Mouse (Mus musculus) G1E (cell line): Measurements from ENCODE around the gene Elf3.
"Not testable (repeated sequence)": the region's sequence is repeated elsewhere in the genome, so short reads cannot be mapped to it uniquely, and the experiment has no call there.

ENCODE experiments used
- CTCF ChIP-seq: IDR thresholded peaks from 2 replicates; pipeline ENCODE4 v1.5.1; 2012; ENCODE audit warnings: low read depth, low read length, inconsistent platforms, mixed read lengths
- GATA1 ChIP-seq: IDR thresholded peaks from 2 replicates; pipeline ENCODE4 v1.6.1; 2012; ENCODE audit warnings: borderline replicate concordance, low read length, inconsistent platforms, mixed read lengths
- GATA2 ChIP-seq: IDR thresholded peaks from 2 replicates; pipeline ENCODE4 v1.6.1; 2012; ENCODE audit warnings: low read depth, low read length, inconsistent platforms, borderline replicate concordance
- TAL1 ChIP-seq: conservative IDR thresholded peaks from 2 replicates; pipeline ENCODE4 v1.6.1; 2012; ENCODE audit warnings: low read depth, low read length, inconsistent platforms, mixed read lengths

GRCm38 (mm10) chr1:135240206-135240605, 18.2 kb downstream of the Elf3 start:
- TF ChIP-seq CTCF, GATA1, GATA2, TAL1: not testable (repeated sequence)
